Mouse (Mus musculus): Measurements from ENCODE around the gene Alkbh2. TPM values are rescaled to one million over a fixed set of nuclear protein-coding genes. Genes with fewer than 3 reads are reported as not detected.

Alkbh2 gene
- polyA plus RNA-seq, 1 experiment from 2014 or later: 12.9 TPM

- H3K9me3 ChIP-seq: no peaks in the 10 kb centered on the region
- H3K4me3 ChIP-seq: no peak overlapping the region
- no peak overlapping the region for H3K27ac ChIP-seq (replicated peaks)
- WGBS: 54% methylated on average over 7 of the region's 7 CpGs
- DNase-seq (ENCODE audit: low spot score): no peak
- H3K36me3 ChIP-seq (replicated peaks): no peaks in the 10 kb centered on the region
- H3K27me3 ChIP-seq (replicated peaks; ENCODE audit: low read depth, poor library complexity, severe bottlenecking): no peaks in the 10 kb centered on the region
- H3K4me1 ChIP-seq: peaks cover 23% of the 10 kb centered on the region
Observed at GRCm38 (mm10) chr5:114157236-114157635, 29.2 kb upstream of the Alkbh2 start.

- no peak for DNase-seq (ENCODE audit: low spot score)
- no peaks in the 10 kb centered on the region for H3K27me3 ChIP-seq (replicated peaks; ENCODE audit: low read depth, poor library complexity, severe bottlenecking)
- 58% methylated on average over 9 of the region's 9 CpGs for WGBS
- H3K4me1 ChIP-seq: peaks cover 23% of the 10 kb centered on the region
- H3K27ac ChIP-seq (replicated peaks): no peak overlapping the region
- no peaks in the 10 kb centered on the region for H3K9me3 ChIP-seq
- no peaks in the 10 kb centered on the region for H3K36me3 ChIP-seq (replicated peaks)
- no peak overlapping the region for H3K4me3 ChIP-seq
Observed at GRCm38 (mm10) chr5:114155168-114155933, 27.3 kb upstream of the Alkbh2 start.

GRCm38 (mm10) chr5:114154765-114155164 is 26.7 kb upstream of the Alkbh2 start:
- no peaks in the 10 kb centered on the region for H3K36me3 ChIP-seq (replicated peaks)
- H3K4me3 ChIP-seq: no peak overlapping the region
- H3K9me3 ChIP-seq: no peaks in the 10 kb centered on the region
- H3K27ac ChIP-seq (replicated peaks): no peak overlapping the region
- 82% methylated on average over 5 of the region's 5 CpGs for WGBS
- no peak for DNase-seq (ENCODE audit: low spot score)
- peaks cover 23% of the 10 kb centered on the region for H3K4me1 ChIP-seq
- no peaks in the 10 kb centered on the region for H3K27me3 ChIP-seq (replicated peaks; ENCODE audit: low read depth, poor library complexity, severe bottlenecking)

- Histone ChIP-seq H3K9me3 (no peaks in the 10 kb centered on the region), H3K4me1 (peaks cover 23% of the 10 kb centered on the region), H3K27ac (replicated peaks) (peak overlapping the region; percentile 46; the same call in 1 of the 2 replicates), H3K27me3 (replicated peaks; ENCODE audit: low read depth, poor library complexity, severe bottlenecking) (no peaks in the 10 kb centered on the region), H3K4me3 (peak overlapping the region; percentile 52), H3K36me3 (replicated peaks) (no peaks in the 10 kb centered on the region)
- WGBS: 3% methylated on average over 12 of the region's 12 CpGs
- peak; percentile 64 for DNase-seq (ENCODE audit: low spot score)
Observed at GRCm38 (mm10) chr5:114153490-114153889, 25.5 kb upstream of the Alkbh2 start.

GRCm38 (mm10) chr5:114152359-114153092 is 24.5 kb upstream of the Alkbh2 start:
- no peaks in the 10 kb centered on the region for H3K36me3 ChIP-seq (replicated peaks)
- H3K4me3 ChIP-seq: no peak overlapping the region
- H3K27me3 ChIP-seq (replicated peaks; ENCODE audit: low read depth, poor library complexity, severe bottlenecking): no peaks in the 10 kb centered on the region
- no peaks in the 10 kb centered on the region for H3K9me3 ChIP-seq
- 84% methylated on average over 12 of the region's 12 CpGs for WGBS
- no peak for DNase-seq (ENCODE audit: low spot score)
- no peak overlapping the region for H3K27ac ChIP-seq (replicated peaks)
- peaks cover 26% of the 10 kb centered on the region for H3K4me1 ChIP-seq

- 84% methylated on average over 14 of the region's 14 CpGs for WGBS
- Histone ChIP-seq H3K36me3 (replicated peaks) (no peaks in the 10 kb centered on the region), H3K27ac (replicated peaks) (0 out of 2 replicates have a peak overlapping the region, but pooled peaks have one; percentile 24), H3K27me3 (replicated peaks; ENCODE audit: low read depth, poor library complexity, severe bottlenecking) (no peaks in the 10 kb centered on the region), H3K4me3 (no peak overlapping the region), H3K4me1 (peaks cover 36% of the 10 kb centered on the region), H3K9me3 (no peaks in the 10 kb centered on the region)
- no peak for DNase-seq (ENCODE audit: low spot score)
Observed at GRCm38 (mm10) chr5:114147043-114147972, 19.3 kb upstream of the Alkbh2 start.

GRCm38 (mm10) chr5:114146028-114146888 is 18.2 kb upstream of the Alkbh2 start, which contains the start of gene Acacb:
Gene Acacb (plus strand): TSS chr5:114146535.
- DNase-seq (ENCODE audit: low spot score): no peak
- Histone ChIP-seq H3K9me3 (no peaks in the 10 kb centered on the region), H3K4me1 (peaks cover 36% of the 10 kb centered on the region), H3K27me3 (replicated peaks; ENCODE audit: low read depth, poor library complexity, severe bottlenecking) (no peaks in the 10 kb centered on the region), H3K4me3 (0 out of 2 replicates have a peak within 1 kb of the TSS, but pooled peaks have one; percentile 18), H3K27ac (replicated peaks) (peak within 1 kb of the TSS; percentile 24; the same call in 1 of the 2 replicates), H3K36me3 (replicated peaks) (no peaks in the 10 kb centered on the region)
- WGBS: 44% methylated on average over 19 of the region's 19 CpGs

- no peak for DNase-seq (ENCODE audit: low spot score)
- H3K4me1 ChIP-seq: peaks cover 27% of the 10 kb centered on the region
- H3K27ac ChIP-seq (replicated peaks): no peak overlapping the region
- H3K4me3 ChIP-seq: no peak overlapping the region
- H3K27me3 ChIP-seq (replicated peaks; ENCODE audit: low read depth, poor library complexity, severe bottlenecking): no peaks in the 10 kb centered on the region
- WGBS: 71% methylated on average over 9 of the region's 9 CpGs
- H3K36me3 ChIP-seq (replicated peaks): peaks cover 63% of the 10 kb centered on the region
- H3K9me3 ChIP-seq: no peaks in the 10 kb centered on the region
Observed at GRCm38 (mm10) chr5:114139175-114139574, 11.2 kb upstream of the Alkbh2 start.

GRCm38 (mm10) chr5:114138277-114139164 is 10.5 kb upstream of the Alkbh2 start:
- peaks cover 70% of the 10 kb centered on the region for H3K36me3 ChIP-seq (replicated peaks)

GRCm38 (mm10) chr5:114137481-114138276 is 9.7 kb upstream of the Alkbh2 start:
- no peak for DNase-seq (ENCODE audit: low spot score)
- no peaks in the 10 kb centered on the region for H3K27me3 ChIP-seq (replicated peaks; ENCODE audit: low read depth, poor library complexity, severe bottlenecking)
- no peak overlapping the region for H3K4me3 ChIP-seq
- peaks cover 32% of the 10 kb centered on the region for H3K4me1 ChIP-seq
- H3K9me3 ChIP-seq: no peaks in the 10 kb centered on the region
- H3K36me3 ChIP-seq (replicated peaks): peaks cover 78% of the 10 kb centered on the region
- no peak overlapping the region for H3K27ac ChIP-seq (replicated peaks)
- 87% methylated on average over 15 of the region's 15 CpGs for WGBS

More at GRCm38 (mm10) chr5:114138277-114139164, 10.5 kb upstream of the Alkbh2 start:
- WGBS: 85% methylated on average over 21 of the region's 21 CpGs
- no peak overlapping the region for H3K4me3 ChIP-seq
- no peaks in the 10 kb centered on the region for H3K27me3 ChIP-seq (replicated peaks; ENCODE audit: low read depth, poor library complexity, severe bottlenecking)
- H3K27ac ChIP-seq (replicated peaks): no peak overlapping the region
- peaks cover 27% of the 10 kb centered on the region for H3K4me1 ChIP-seq
- no peak for DNase-seq (ENCODE audit: low spot score)
- no peaks in the 10 kb centered on the region for H3K9me3 ChIP-seq

Measured in embryonic facial prominence, embryonic 10.5 days (tissue).